Mouse (Mus musculus): ENCODE measurements around the gene Sipa1l3.

- TF ChIP-seq MAX (IDR thresholded peaks at IDR 0.05; ENCODE audit: low read depth) (no peak), USF1 (IDR thresholded peaks at IDR 0.05; ENCODE audit: low read depth) (no peak), POLR2A (IDR thresholded peaks at IDR 0.05; ENCODE audit: insufficient read length, low read depth) (no peak), POLR2AphosphoS2 (IDR thresholded peaks at IDR 0.05; ENCODE audit: insufficient read length, low read depth) (no peak), CEBPB (IDR thresholded peaks at IDR 0.05; ENCODE audit: insufficient read depth, poor library complexity, severe bottlenecking) (no peak), MYOG (IDR thresholded peaks at IDR 0.05; ENCODE audit: control insufficient read depth in 1 of 3, insufficient read depth in 1 of 3, insufficient read length in 2 of 3, low read depth in 2 of 3) (no peak), TCF3 (IDR thresholded peaks at IDR 0.05; ENCODE audit: insufficient read length, low read depth) (no peak), E2F4 (IDR thresholded peaks at IDR 0.05; ENCODE audit: insufficient read depth) (no peak), MYOD1 (IDR thresholded peaks at IDR 0.05; ENCODE audit: control insufficient read depth in 1 of 3, insufficient read length in 2 of 3, low read depth in 2 of 3) (no peak), REST (IDR thresholded peaks at IDR 0.05; ENCODE audit: insufficient read depth, insufficient read length) (no peak), SRF (IDR thresholded peaks at IDR 0.05; ENCODE audit: control insufficient read depth, insufficient read length, low read depth) (no peak), TCF12 (IDR thresholded peaks at IDR 0.05; ENCODE audit: insufficient read depth, poor library complexity, severe bottlenecking) (no peak)
These were observed 37.8 kb upstream of the Sipa1l3 start for GRCm38 (mm10) chr7:29556283-29556682.
